Mouse (Mus musculus): ENCODE data around the gene Otud3. TPM values are rescaled to one million over a fixed set of nuclear protein-coding genes. Genes with fewer than 3 reads are reported as not detected.

The Otud3 gene
- total RNA-seq (2021): 10 to 100 TPM; 19.2 to 21.6 TPM

- DNase-seq (ENCODE audit: low spot score in 2 of 2): peak; percentile 95 to 97
- intact Hi-C loops (cut with DNase I): no loop called here
Observed at GRCm38 (mm10) chr4:138913797-138914196, at the start of gene Otud3. Gene Otud3 (minus strand): TSS chr4:138913945.

GRCm38 (mm10) chr4:138962719-138963118, 49.0 kb upstream of the Otud3 start:
- no peak for DNase-seq (ENCODE audit: low spot score in 2 of 2)
- intact Hi-C loops (cut with DNase I): no loop called here

GRCm38 (mm10) chr4:138959926-138960325, 46.2 kb upstream of the Otud3 start:
- peak in 1 of 2 experiments; percentile 74 for DNase-seq (ENCODE audit: low spot score in 2 of 2)
- intact Hi-C loops (cut with DNase I): no loop called here

GRCm38 (mm10) chr4:138959120-138959519, 45.4 kb upstream of the Otud3 start:
- intact Hi-C loops (cut with DNase I): no loop called here
- peak in 1 of 2 experiments; percentile 72 for DNase-seq (ENCODE audit: low spot score in 2 of 2)

- DNase-seq (ENCODE audit: low spot score in 2 of 2): no peak
- intact Hi-C loops (cut with DNase I): no loop called here
Observed at GRCm38 (mm10) chr4:138958612-138959011, 44.9 kb upstream of the Otud3 start.

GRCm38 (mm10) chr4:138948257-138948656, 34.5 kb upstream of the Otud3 start:
- intact Hi-C loops (cut with DNase I): no loop called here
- no peak for DNase-seq (ENCODE audit: low spot score in 2 of 2)

- peak in 1 of 2 experiments; percentile 42 for DNase-seq (ENCODE audit: low spot score in 2 of 2)
- intact Hi-C loops (cut with DNase I): no loop called here
Observed at GRCm38 (mm10) chr4:138943730-138944129, 30.0 kb upstream of the Otud3 start.

- intact Hi-C loops (cut with DNase I): no loop called here
- no peak for DNase-seq (ENCODE audit: low spot score in 2 of 2)
Observed at GRCm38 (mm10) chr4:138941966-138942365, 28.2 kb upstream of the Otud3 start.

GRCm38 (mm10) chr4:138941401-138941800, 27.7 kb upstream of the Otud3 start:
- peak in 1 of 2 experiments; percentile 8 for DNase-seq (ENCODE audit: low spot score in 2 of 2)
- intact Hi-C loops (cut with DNase I): no loop called here

- intact Hi-C loops (cut with DNase I): no loop called here
Observed at GRCm38 (mm10) chr4:138939481-138939880, 25.7 kb upstream of the Otud3 start.

GRCm38 (mm10) chr4:138938495-138939269, 24.9 kb upstream of the Otud3 start:
- DNase-seq (ENCODE audit: low spot score in 2 of 2): no peak
- intact Hi-C loops (cut with DNase I): no loop called here

More at GRCm38 (mm10) chr4:138939481-138939880, 25.7 kb upstream of the Otud3 start:
- DNase-seq (ENCODE audit: low spot score in 2 of 2): no peak

GRCm38 (mm10) chr4:138934456-138935145, 20.9 kb upstream of the Otud3 start:
- no peak for DNase-seq (ENCODE audit: low spot score in 2 of 2)
- intact Hi-C loops (cut with DNase I): no loop called here

GRCm38 (mm10) chr4:138933862-138934261, 20.1 kb upstream of the Otud3 start:
- intact Hi-C loops (cut with DNase I): no loop called here
- no peak for DNase-seq (ENCODE audit: low spot score in 2 of 2)

GRCm38 (mm10) chr4:138925561-138925960, 11.8 kb upstream of the Otud3 start:
- DNase-seq (ENCODE audit: low spot score in 2 of 2): no peak
- intact Hi-C loops (cut with DNase I): loop anchor here (10.0 kb wide), 1 partner anchor 399 kb away; no protein-coding TSS in a partner anchor

- intact Hi-C loops (cut with DNase I): loop anchor here (1.0 to 10.0 kb wide), 4 partner anchors 80 to 403 kb away; no protein-coding TSS in a partner anchor
- DNase-seq (ENCODE audit: low spot score in 2 of 2): peak; percentile 97 to 98
Observed at GRCm38 (mm10) chr4:138922131-138922459, 8.3 kb upstream of the Otud3 start.

GRCm38 (mm10) chr4:138921254-138922130, 7.7 kb upstream of the Otud3 start:
- no peak for DNase-seq (ENCODE audit: low spot score in 2 of 2)
- intact Hi-C loops (cut with DNase I): loop anchor here (1.0 to 10.0 kb wide), 4 partner anchors 81 to 403 kb away; no protein-coding TSS in a partner anchor

GRCm38 (mm10) chr4:138917282-138917681, 3.5 kb upstream of the Otud3 start:
- intact Hi-C loops (cut with DNase I): no loop called here
- no peak for DNase-seq (ENCODE audit: low spot score in 2 of 2)

GRCm38 (mm10) chr4:138913141-138913787, 481 bp downstream of the Otud3 start:
- DNase-seq (ENCODE audit: low spot score in 2 of 2): no peak
- intact Hi-C loops (cut with DNase I): no loop called here

GRCm38 (mm10) chr4:138905624-138906337, 8.0 kb downstream of the Otud3 start:
- no peak for DNase-seq (ENCODE audit: low spot score in 2 of 2)
- intact Hi-C loops (cut with DNase I): no loop called here
